Mouse (Mus musculus) olfactory bulb, adult 2 months (tissue): ENCODE measurements around the gene B4galt3.

Experiments
- CTCF ChIP-seq: fragments of 200-500 bp; IDR thresholded peaks from 2 replicates; pipeline ENCODE4 v1.5.1; 2012; ENCODE audit warnings: low read depth, mild to moderate bottlenecking, low read length, moderate library complexity; ENCODE audit not compliant: insufficient read depth
- POLR2A ChIP-seq: fragments of 200-500 bp; IDR thresholded peaks from 2 replicates; pipeline ENCODE4 v1.6.1; 2012; ENCODE audit warnings: mild to moderate bottlenecking, low read depth, low read length, moderate library complexity; ENCODE audit not compliant: insufficient read depth

DNA sequence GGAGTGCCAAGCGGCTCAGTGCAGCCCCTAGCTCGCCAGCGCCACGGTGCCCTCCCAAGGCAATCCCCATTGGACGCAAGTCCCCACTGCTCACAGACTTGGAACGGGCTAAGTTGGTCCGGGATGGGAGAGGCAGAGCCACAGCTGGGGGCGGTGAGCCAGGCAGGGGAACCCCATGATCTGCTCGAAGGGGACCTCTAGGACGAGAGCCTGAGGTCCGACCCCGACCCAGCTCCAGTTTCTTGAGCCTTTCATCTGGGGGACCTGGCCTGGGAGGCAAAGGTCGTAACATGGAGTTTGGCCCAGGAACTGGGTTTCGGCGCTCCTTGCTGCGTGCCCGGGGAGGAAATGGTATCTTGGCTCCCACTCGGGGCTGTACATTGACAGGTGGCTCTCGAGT is 16.4 kb downstream of the B4galt3 start:
- TF ChIP-seq CTCF (no peak), POLR2A (no peak)
